Mouse (Mus musculus) intestine, embryonic 16.5 days (tissue): ENCODE measurements around the gene Rab3a. TPM values are rescaled to one million over a fixed set of nuclear protein-coding genes. Genes with fewer than 3 reads are reported as not detected.

Experiments
- microRNA-seq: library from miRNA; unstranded; fragments of <30 nt; microRNA quantifications from one replicate; pipeline ENCODE4, GENCODE M21; 2016
- polyA plus RNA-seq: library from polyadenylated mRNA; unstranded; fragments of >200 nt; fragmentation: Nextera tagmentation; extraction: Ambion mirVana; gene quantifications from 2 replicates; pipeline ENCODE4 v1.2.1, GENCODE M21; 2015

Gene Rab3a
- polyA plus RNA-seq, 1 experiment from 2014 or later: 25.6 TPM

Small RNA genes within 50 kb of the gene (microRNA-seq; reads per million reads assigned to microRNA genes)
- 0.68 reads per million for gene Mir7240

Other genes with a start within 250 kb of the Rab3a start
- gene Rex1bd, start 247.9 kb upstream of the Rab3a start, polyA plus RNA-seq: 130 and 137 TPM in 2 replicates
- gene Uba52, start 243.9 kb upstream of the Rab3a start, polyA plus RNA-seq: 991 TPM in 2 replicates
- 320 and 328 TPM in 2 replicates for gene Fkbp8, start 227.0 kb upstream of the Rab3a start, polyA plus RNA-seq
- gene Kxd1, start 226.7 kb upstream of the Rab3a start, polyA plus RNA-seq: 65.3 and 67.3 TPM in 2 replicates
- 16.6 and 17.7 TPM in 2 replicates for gene Ell, start 215.2 kb upstream of the Rab3a start, polyA plus RNA-seq
- gene Isyna1, start 160.3 kb upstream of the Rab3a start, polyA plus RNA-seq: 105 and 121 TPM in 2 replicates
- gene Ssbp4, start 145.8 kb upstream of the Rab3a start, polyA plus RNA-seq: 63.2 and 73.9 TPM in 2 replicates
- 2.9 and 3.0 TPM in 2 replicates for gene Lrrc25, start 138.5 kb upstream of the Rab3a start, polyA plus RNA-seq
- gene Gdf15, start 122.2 kb upstream of the Rab3a start, polyA plus RNA-seq: 3.6 and 3.7 TPM in 2 replicates
- gene Pgpep1, start 94.3 kb upstream of the Rab3a start, polyA plus RNA-seq: 88.3 and 101 TPM in 2 replicates
- 228 and 246 TPM in 2 replicates for gene Lsm4, start 81.4 kb upstream of the Rab3a start, polyA plus RNA-seq
- 37.3 and 52.2 TPM in 2 replicates for gene Jund, start 55.7 kb upstream of the Rab3a start, polyA plus RNA-seq
- not detected in 2 replicates for gene Iqcn, start 51.2 kb upstream of the Rab3a start, polyA plus RNA-seq
- 3.3 and 4.1 TPM in 2 replicates for gene Gm3336, start 36.1 kb upstream of the Rab3a start, polyA plus RNA-seq
- 0.28 and 0.64 TPM in 2 replicates for gene Pde4c, start 31.0 kb upstream of the Rab3a start, polyA plus RNA-seq
- gene Mpv17l2, start 6.3 kb downstream of the Rab3a start, polyA plus RNA-seq: 78.6 and 79.8 TPM in 2 replicates
- gene Pik3r2, start 22.0 kb downstream of the Rab3a start, polyA plus RNA-seq: 63.7 and 65.3 TPM in 2 replicates
- 12.9 and 15.1 TPM in 2 replicates for gene Mast3, start 50.4 kb downstream of the Rab3a start, polyA plus RNA-seq
- gene Il12rb1, start 53.8 kb downstream of the Rab3a start, polyA plus RNA-seq: 0.27 and 0.34 TPM in 2 replicates
- 8.3 and 9.0 TPM in 2 replicates for gene Arrdc2, start 85.0 kb downstream of the Rab3a start, polyA plus RNA-seq
- gene Kcnn1, start 108.6 kb downstream of the Rab3a start, polyA plus RNA-seq: 1.0 and 1.2 TPM in 2 replicates
- gene Ccdc124, start 119.3 kb downstream of the Rab3a start, polyA plus RNA-seq: 79.3 and 90.1 TPM in 2 replicates
- 0.31 and 0.32 TPM in 2 replicates for gene Slc5a5, start 138.1 kb downstream of the Rab3a start, polyA plus RNA-seq
- gene Rpl18a, start 142.7 kb downstream of the Rab3a start, polyA plus RNA-seq: 4,291 and 4,407 TPM in 2 replicates
- gene Map1s, start 151.3 kb downstream of the Rab3a start, polyA plus RNA-seq: 32.6 and 34.3 TPM in 2 replicates